Mouse (Mus musculus) brain, embryonic 14.5 days (tissue): Measurements from ENCODE around the gene Zfp148.

Experiments
- CTCF ChIP-seq: fragments of 200-500 bp; IDR thresholded peaks from 2 replicates; pipeline ENCODE4 v1.5.1; 2012; ENCODE audit warnings: inconsistent platforms, mild to moderate bottlenecking, moderate library complexity, borderline replicate concordance; ENCODE audit not compliant: insufficient read depth, insufficient read length; ENCODE audit errors: extremely low read depth
- POLR2A ChIP-seq: fragments of 200-500 bp; IDR thresholded peaks from 2 replicates; pipeline ENCODE4 v1.6.1; 2012; ENCODE audit warnings: mild to moderate bottlenecking, inconsistent platforms, borderline replicate concordance; ENCODE audit not compliant: poor library complexity, insufficient read depth, insufficient read length, severe bottlenecking; ENCODE audit errors: extremely low read depth

- TF ChIP-seq CTCF (no peak), POLR2A (no peak)
Observed at GRCm38 (mm10) chr16:33381614-33382245, 1.1 kb downstream of the Zfp148 start.
